Mouse (Mus musculus) embryonic facial prominence, embryonic 11.5 days (tissue): ENCODE measurements around the gene Trim12c. TPM values are rescaled to one million over a fixed set of nuclear protein-coding genes. Genes with fewer than 3 reads are reported as not detected.
"Not testable (repeated sequence)": the region's sequence is repeated elsewhere in the genome, so short reads cannot be mapped to it uniquely, and the experiment has no call there.

Source experiments
- ATAC-seq: fragments of 200-750 bp; cut with Nextera tagmentation; replicated peaks from 2 replicates; pipeline ENCODE4 v1.8.0; 2017; ENCODE audit warnings: low read depth; ENCODE audit not compliant: insufficient number of reproducible peaks, low FRiP score, low TSS enrichment
- DNase-seq: peaks from one replicate; pipeline ENCODE4 v3.0.0-alpha.2; 2015; ENCODE audit warnings: low spot score
- H3K27ac ChIP-seq: fragments of 300-500 bp; sonication (generic); replicated peaks from 2 replicates; pipeline ENCODE4 v1.5.1; 2014; ENCODE audit warnings: mild to moderate bottlenecking, low read depth, low read length, control low read depth
- H3K27me3 ChIP-seq: fragments of 300-500 bp; sonication (generic); 2 replicates; pipeline ENCODE4 v1.6.1; 2014; ENCODE audit warnings: mild to moderate bottlenecking, low read length, moderate library complexity, mixed read lengths; ENCODE audit not compliant: control insufficient read depth, insufficient read depth
- H3K36me3 ChIP-seq: fragments of 300-500 bp; sonication (generic); replicated peaks from 2 replicates; pipeline ENCODE4 v1.6.1; 2014; ENCODE audit warnings: low read depth, mild to moderate bottlenecking, low read length, moderate library complexity, mixed read lengths; ENCODE audit not compliant: control insufficient read depth, insufficient read depth
- H3K4me1 ChIP-seq: fragments of 300-500 bp; sonication (generic); 2 replicates; pipeline ENCODE4 v1.6.1; 2014; ENCODE audit warnings: low read length, mixed read lengths; ENCODE audit not compliant: control insufficient read depth, insufficient read depth
- H3K4me2 ChIP-seq: fragments of 300-500 bp; sonication (generic); 2 replicates; pipeline ENCODE4 v1.6.1; 2014; ENCODE audit warnings: low read depth, mild to moderate bottlenecking, control low read depth, low read length, moderate library complexity
- H3K4me3 ChIP-seq: fragments of 300-500 bp; sonication (generic); 2 replicates; pipeline ENCODE4 v1.5.1; 2014; ENCODE audit warnings: low read depth, low read length, control low read depth
- H3K9ac ChIP-seq: fragments of 300-500 bp; sonication (generic); replicated peaks from 2 replicates; pipeline ENCODE4 v1.6.1; 2014; ENCODE audit warnings: mild to moderate bottlenecking, control low read depth, low read length
- H3K9me3 ChIP-seq: fragments of 300-500 bp; sonication (generic); replicated peaks from 2 replicates; pipeline ENCODE4 v1.6.1; 2016; ENCODE audit warnings: mild to moderate bottlenecking, low read length, inconsistent platforms, mixed read lengths; ENCODE audit not compliant: control insufficient read depth
- WGBS: fragments of 180-500 bp; shearing (Covaris S2); extraction: QIAGEN DNeasy Blood & Tissue Kit; methylation state at CpG from one replicate; pipeline ENCODE4 v1.1.7; 2014; 5-methylcytosine and 5-hydroxymethylcytosine counted together
- polyA plus RNA-seq: library from polyadenylated mRNA; unstranded; fragments of >200 nt; fragmentation: Nextera tagmentation; extraction: Ambion mirVana; gene quantifications from 2 replicates; pipeline ENCODE4 v1.2.1, GENCODE M21; 2014

The Trim12c gene
- polyA plus RNA-seq, 1 experiment from 2014 or later, result 1.0 TPM

GRCm38 (mm10) chr7:104340744-104341143 lies 12.4 kb downstream of the Trim12c start:
- not testable (repeated sequence) for H3K27ac ChIP-seq, H3K36me3 ChIP-seq, H3K4me2 ChIP-seq, H3K4me1 ChIP-seq, DNase-seq, ATAC-seq, H3K9me3 ChIP-seq, H3K9ac ChIP-seq, H3K4me3 ChIP-seq, H3K27me3 ChIP-seq
- WGBS, result 82% methylated on average over 3 of the region's 4 CpGs

- not testable (repeated sequence) for ATAC-seq, H3K4me2 ChIP-seq, DNase-seq, H3K36me3 ChIP-seq, H3K27me3 ChIP-seq, H3K4me3 ChIP-seq, H3K9ac ChIP-seq, H3K9me3 ChIP-seq, H3K4me1 ChIP-seq, H3K27ac ChIP-seq
- WGBS, result 80% methylated on average over 3 of the region's 3 CpGs
Measured at GRCm38 (mm10) chr7:104335547-104335946, 17.6 kb downstream of the Trim12c start.

- H3K36me3 ChIP-seq, H3K4me2 ChIP-seq, H3K27ac ChIP-seq, H3K9me3 ChIP-seq, ATAC-seq, H3K4me1 ChIP-seq, H3K4me3 ChIP-seq, H3K27me3 ChIP-seq, DNase-seq, H3K9ac ChIP-seq: not testable (repeated sequence)
- WGBS, result 100% methylated on average over 2 of the region's 2 CpGs
Measured at GRCm38 (mm10) chr7:104329171-104329570, 24.0 kb downstream of the Trim12c start, which contains the start of gene Trim34b. Gene Trim34b (plus strand): TSS chr7:104329471.

- H3K9me3 ChIP-seq, result no peaks in the 10 kb centered on the region
- ATAC-seq, result no peak
- no peak overlapping the region for H3K9ac ChIP-seq
- H3K4me3 ChIP-seq, result no peak overlapping the region
- WGBS, result 89% methylated on average over 9 of the region's 9 CpGs
- no peak for DNase-seq
- H3K27me3 ChIP-seq, result no peaks in the 10 kb centered on the region
- no peak overlapping the region for H3K4me2 ChIP-seq
- no peak overlapping the region for H3K27ac ChIP-seq
- no peaks in the 10 kb centered on the region for H3K4me1 ChIP-seq
- H3K36me3 ChIP-seq, result no peaks in the 10 kb centered on the region
Measured at GRCm38 (mm10) chr7:104322028-104322427, 31.1 kb downstream of the Trim12c start.

- H3K9ac ChIP-seq, H3K27me3 ChIP-seq, DNase-seq, H3K9me3 ChIP-seq, ATAC-seq, H3K27ac ChIP-seq, H3K36me3 ChIP-seq, H3K4me1 ChIP-seq: not testable (repeated sequence)
- WGBS, result 31% methylated on average over 4 of the region's 4 CpGs
- Histone ChIP-seq H3K4me3 (peak within 1 kb of the TSS; percentile 26), H3K4me2 (peak within 1 kb of the TSS; percentile 13; the same call in 1 of the 2 replicates)
Measured at GRCm38 (mm10) chr7:104315369-104316080, 37.6 kb downstream of the Trim12c start, which contains the start of gene Trim12a. Gene Trim12a (minus strand): TSS chr7:104315466.

- ATAC-seq (no peak), DNase-seq (peak; percentile 4)
- 14% methylated on average over 15 of the region's 15 CpGs for WGBS
- H3K36me3 ChIP-seq, result no peaks in the 10 kb centered on the region
- no peaks in the 10 kb centered on the region for H3K4me1 ChIP-seq
- no peaks in the 10 kb centered on the region for H3K27me3 ChIP-seq
- H3K4me2 ChIP-seq, result peak overlapping the region; percentile 13; the same call in 1 of the 2 replicates
- no peak overlapping the region for H3K9ac ChIP-seq
- H3K27ac ChIP-seq, result no peak overlapping the region
- peak overlapping the region; percentile 26 for H3K4me3 ChIP-seq
- H3K9me3 ChIP-seq, result no peaks in the 10 kb centered on the region
Measured at GRCm38 (mm10) chr7:104314796-104315353, 38.3 kb downstream of the Trim12c start.

- ATAC-seq (no peak), DNase-seq (no peak)
- Histone ChIP-seq H3K27ac (no peak overlapping the region), H3K4me1 (no peaks in the 10 kb centered on the region), H3K9ac (no peak overlapping the region), H3K4me3 (no peak overlapping the region), H3K27me3 (no peaks in the 10 kb centered on the region), H3K4me2 (no peak overlapping the region), H3K36me3 (no peaks in the 10 kb centered on the region), H3K9me3 (no peaks in the 10 kb centered on the region)
- whole genome bisulfite sequencing, result 79% methylated on average over 5 of the region's 5 CpGs
Measured at GRCm38 (mm10) chr7:104291638-104292400, 61.3 kb downstream of the Trim12c start.

GRCm38 (mm10) chr7:104290641-104291040 lies 62.5 kb downstream of the Trim12c start:
- Histone ChIP-seq H3K9me3 (no peaks in the 10 kb centered on the region), H3K9ac (no peak overlapping the region), H3K4me2 (no peak overlapping the region), H3K4me1 (no peaks in the 10 kb centered on the region), H3K27me3 (no peaks in the 10 kb centered on the region), H3K4me3 (no peak overlapping the region), H3K27ac (no peak overlapping the region), H3K36me3 (no peaks in the 10 kb centered on the region)
- WGBS, result 85% methylated on average over 1 of the region's 1 CpGs
- ATAC-seq, result no peak
- no peak for DNase-seq
